Mouse (Mus musculus) cortical plate, adult 2 months (tissue): ENCODE data around the gene Rnft2. TPM values are rescaled to one million over a fixed set of nuclear protein-coding genes. Genes with fewer than 3 reads are reported as not detected.

ENCODE experiments used
- H3K27ac ChIP-seq: fragments of 200-500 bp; 2 replicates; pipeline ENCODE4 v1.5.1; 2012; ENCODE audit warnings: low read length, control low read depth, inconsistent platforms; ENCODE audit not compliant: insufficient read depth
- H3K4me1 ChIP-seq: fragments of 200-500 bp; 2 replicates; pipeline ENCODE4 v1.6.1; 2011; ENCODE audit warnings: low read length; ENCODE audit not compliant: control insufficient read depth, insufficient read depth
- H3K4me3 ChIP-seq: fragments of 200-500 bp; 2 replicates; pipeline ENCODE4 v1.5.1; 2011; ENCODE audit warnings: mild to moderate bottlenecking, low read length, control low read depth; ENCODE audit not compliant: insufficient read depth
- CTCF ChIP-seq: fragments of 200-500 bp; IDR thresholded peaks from 2 replicates; pipeline ENCODE4 v1.5.1; 2011; ENCODE audit warnings: mild to moderate bottlenecking, control low read depth, low read length; ENCODE audit not compliant: insufficient read depth; ENCODE audit errors: extremely low read depth
- POLR2A ChIP-seq: fragments of 200-500 bp; IDR thresholded peaks from 2 replicates; pipeline ENCODE4 v1.6.1; 2011; ENCODE audit warnings: mild to moderate bottlenecking, low read length, control low read depth; ENCODE audit not compliant: insufficient read depth; ENCODE audit errors: extremely low read depth
- polyA plus RNA-seq: library from polyadenylated mRNA; depleted of rRNA; stranded (reverse); fragments of >200 nt; gene quantifications from 2 replicates; pipeline ENCODE4 v1.2.3, GENCODE M21; 2012

Rnft2 gene
- polyA plus RNA-seq, 1 experiment, result 61.3 TPM

DNA sequence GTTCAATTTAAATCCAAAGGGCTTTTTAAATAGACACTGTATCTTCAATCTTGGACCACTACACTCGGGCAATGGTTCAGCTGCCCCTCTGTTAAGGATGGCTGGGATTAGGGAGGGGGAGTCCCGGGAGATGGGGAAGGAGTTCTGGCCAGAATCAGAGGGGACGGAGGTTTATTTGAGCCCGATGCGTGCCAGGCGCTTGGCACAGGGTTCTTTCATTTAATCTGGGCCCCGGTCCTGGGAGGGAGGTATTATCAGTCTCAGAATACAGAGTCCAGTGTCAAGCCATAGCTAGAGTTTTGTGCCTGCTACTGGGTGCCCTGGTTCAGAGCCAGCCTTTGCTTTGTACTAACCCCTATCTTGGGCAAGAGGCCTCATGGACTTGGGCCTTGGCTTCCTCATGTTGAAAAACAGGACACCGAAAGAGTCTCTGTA, 77.3 kb downstream of the Rnft2 start:
- Histone ChIP-seq H3K27ac (no peak overlapping the region), H3K4me1 (no peaks in the 10 kb centered on the region), H3K4me3 (no peak overlapping the region)
- no peak for TF ChIP-seq CTCF

DNA sequence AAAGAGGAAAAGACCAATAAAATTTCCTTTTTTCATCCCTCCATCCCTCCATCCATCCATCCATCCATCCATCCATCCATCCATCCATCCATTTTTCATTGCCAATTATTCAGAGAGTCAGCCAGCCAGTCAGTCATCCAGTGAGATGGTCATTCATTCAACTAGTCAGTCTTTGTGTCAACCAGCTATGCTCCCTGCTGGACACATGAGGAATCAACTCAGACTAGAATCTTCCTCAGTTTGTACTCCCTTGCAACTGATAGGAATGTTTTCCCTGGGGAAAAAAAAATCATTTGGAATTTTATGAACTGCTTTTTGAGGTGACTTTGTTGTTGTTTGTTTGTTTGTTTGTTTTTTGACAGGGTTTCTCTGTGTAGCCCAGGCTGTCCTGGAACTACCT, 79.5 kb downstream of the Rnft2 start:
- no peak overlapping the region for H3K4me3 ChIP-seq

DNA sequence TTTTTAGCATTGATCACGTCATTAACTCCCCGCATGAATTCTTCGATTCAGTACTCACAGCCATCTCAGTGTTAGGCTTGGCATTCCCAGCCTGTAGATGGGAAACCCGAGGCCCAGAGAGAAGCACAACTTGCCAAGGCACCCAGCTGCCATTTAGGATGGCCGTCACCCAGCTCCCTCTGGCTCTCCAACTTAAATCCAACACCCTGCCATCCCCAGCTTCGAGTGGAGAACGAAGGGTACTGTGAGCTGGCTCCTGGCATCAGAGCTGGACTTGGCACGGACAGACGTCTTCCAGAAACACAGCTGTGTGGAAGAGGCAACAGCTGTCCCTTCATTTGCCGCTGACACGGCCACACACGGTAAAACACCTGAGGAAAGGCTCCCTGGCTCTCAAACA, 80.3 kb downstream of the Rnft2 start, which contains the start of gene Hrk:
Gene Hrk, plus strand, starts transcription at position 68 of the 400 bp plus-strand sequence.
- no peak within 1 kb of the TSS for H3K4me3 ChIP-seq
- no peaks in the 10 kb centered on the region for H3K4me1 ChIP-seq
- no peak within 1 kb of the TSS for H3K27ac ChIP-seq
- TF ChIP-seq POLR2A, result no peak
- TF ChIP-seq CTCF, result no peak

More for the DNA sequence above, 79.5 kb downstream of the Rnft2 start:
- H3K27ac ChIP-seq, result no peak overlapping the region
- no peaks in the 10 kb centered on the region for H3K4me1 ChIP-seq
- TF ChIP-seq POLR2A (no peak), CTCF (no peak)

DNA sequence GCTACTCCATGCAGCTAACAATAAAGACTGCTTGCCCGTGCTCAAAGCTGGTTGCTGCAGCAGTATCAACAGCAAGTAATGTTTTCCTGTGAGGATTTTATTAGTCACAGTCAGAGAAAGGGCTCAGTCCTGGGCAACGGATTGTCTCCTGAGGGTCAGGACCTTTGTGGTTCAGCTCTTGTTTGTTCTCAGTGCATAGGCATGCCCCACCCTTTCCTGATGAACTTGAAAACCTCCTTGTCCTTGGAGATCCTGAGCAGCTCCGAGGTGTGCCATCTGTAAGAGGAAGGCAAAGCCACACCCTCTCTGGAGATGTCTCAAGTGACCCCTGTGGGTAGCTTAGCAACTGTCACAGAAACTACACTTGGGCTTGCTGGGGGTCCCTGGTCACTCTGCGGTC, 84.2 kb downstream of the Rnft2 start:
- Histone ChIP-seq H3K4me3 (no peak overlapping the region), H3K4me1 (no peaks in the 10 kb centered on the region), H3K27ac (no peak overlapping the region)
- TF ChIP-seq CTCF (no peak), POLR2A (no peak)

DNA sequence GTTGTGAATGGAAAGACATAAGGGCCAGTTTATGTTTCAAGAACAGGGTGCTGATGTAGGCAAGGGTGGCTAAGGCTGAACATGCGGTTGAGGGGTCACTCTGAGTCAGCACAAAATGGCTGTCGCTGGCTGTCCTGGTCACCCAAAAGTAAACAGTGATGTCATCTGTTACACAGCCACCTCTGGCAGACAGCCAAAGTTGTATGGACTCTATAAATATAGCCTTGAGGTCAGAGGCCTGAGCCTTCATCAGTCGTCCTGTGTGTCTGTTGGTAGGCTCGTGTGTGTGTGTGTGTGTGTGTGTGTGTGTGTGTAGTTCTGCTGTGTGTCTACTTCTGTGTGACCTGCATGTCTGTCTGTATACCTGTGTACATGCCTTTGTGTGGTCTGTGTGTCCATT, 87.9 kb downstream of the Rnft2 start:
- Histone ChIP-seq H3K4me3 (no peak overlapping the region), H3K4me1 (no peaks in the 10 kb centered on the region; the same call in 1 of the 2 replicates), H3K27ac (no peak overlapping the region)
- no peak for TF ChIP-seq POLR2A
- no peak for TF ChIP-seq CTCF

DNA sequence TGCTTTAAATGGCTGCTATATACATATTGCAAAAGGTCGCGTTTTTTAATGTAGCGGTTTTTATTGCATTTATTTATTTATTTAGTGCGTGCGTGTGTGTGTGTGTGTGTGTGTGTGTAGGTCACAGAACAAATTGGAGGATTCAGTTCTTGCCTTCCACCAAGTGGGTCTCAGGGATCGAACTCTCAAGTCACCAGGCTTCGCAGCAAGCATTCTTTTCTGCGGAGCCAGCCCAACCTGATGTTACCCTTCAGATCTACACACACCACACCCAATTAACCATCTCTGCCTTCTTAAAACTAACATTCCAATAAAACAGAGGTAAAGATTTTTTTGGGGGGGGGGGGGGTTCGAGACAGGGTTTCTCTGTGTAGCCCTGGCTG, 89.4 kb downstream of the Rnft2 start:
- Histone ChIP-seq H3K27ac (no peak overlapping the region), H3K4me1 (no peaks in the 10 kb centered on the region; the same call in 1 of the 2 replicates), H3K4me3 (peak overlapping the region; percentile 83)
- TF ChIP-seq POLR2A (no peak), CTCF (no peak)

DNA sequence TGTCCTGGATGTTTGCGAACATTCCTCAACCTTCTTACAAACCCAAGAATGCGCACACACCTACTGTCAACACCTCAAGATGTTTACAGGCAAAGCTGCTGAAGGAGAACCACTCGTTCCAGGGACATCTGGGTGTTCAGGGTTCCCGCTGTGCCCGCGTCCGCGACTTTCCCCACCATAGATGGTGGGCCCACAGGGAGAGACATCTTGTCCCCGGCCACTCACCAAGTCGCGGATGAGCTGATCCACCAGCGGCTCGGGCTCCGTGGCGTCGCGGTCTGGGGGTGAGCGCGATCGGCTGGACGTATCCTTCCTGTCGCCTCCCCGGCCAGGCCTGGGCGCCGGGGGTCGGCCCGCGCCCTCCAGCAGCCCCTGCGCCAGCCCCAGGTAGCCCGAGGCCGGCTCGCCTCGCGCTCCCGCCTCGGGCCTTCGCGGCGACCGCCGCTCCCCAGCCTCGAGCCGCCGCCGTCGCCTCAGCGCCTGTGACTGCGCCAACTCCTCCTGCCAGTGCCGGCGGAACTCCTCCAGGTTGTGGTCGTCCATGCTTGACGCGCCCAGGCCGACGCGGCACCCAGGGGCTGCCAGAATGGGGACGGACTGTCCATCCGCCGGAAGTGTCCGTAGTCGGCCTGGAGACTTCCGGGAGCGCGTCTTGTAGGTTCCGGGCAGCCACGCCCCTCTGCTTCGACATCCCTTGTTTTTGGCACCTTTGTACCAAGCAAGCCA, 89.9 kb downstream of the Rnft2 start, which contains the start of gene Fbxw8:
Gene Fbxw8, minus strand, starts transcription at position 626 of the 726 bp plus-strand sequence.
- Histone ChIP-seq H3K4me3 (peak within 1 kb of the TSS; percentile 83), H3K4me1 (no peaks in the 10 kb centered on the region; the same call in 1 of the 2 replicates), H3K27ac (no peak within 1 kb of the TSS)
- TF ChIP-seq POLR2A (peak; percentile 82), CTCF (no peak)

DNA sequence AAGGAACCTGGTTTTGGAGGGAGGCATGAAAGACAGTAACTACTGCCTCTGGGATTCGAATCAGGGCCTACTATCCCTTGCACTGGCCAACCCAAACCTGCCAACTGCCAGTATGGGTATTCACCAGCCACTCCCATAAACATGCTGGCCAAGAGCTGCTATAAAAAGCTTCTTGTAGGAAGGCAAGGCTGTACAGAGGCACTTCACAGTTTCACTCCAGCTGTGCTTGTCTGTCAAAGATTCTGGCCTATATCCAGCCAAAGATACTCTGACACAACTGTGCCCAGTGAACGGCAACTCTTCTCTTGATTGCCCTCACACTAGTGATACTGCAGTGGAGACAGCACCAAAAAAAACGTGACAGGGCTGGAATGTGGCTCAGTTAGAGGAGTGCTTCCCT, 95.2 kb downstream of the Rnft2 start:
- no peak for TF ChIP-seq POLR2A
- TF ChIP-seq CTCF, result no peak
- H3K27ac ChIP-seq, result no peak overlapping the region
- no peak overlapping the region for H3K4me3 ChIP-seq
- H3K4me1 ChIP-seq, result peaks cover 2% of the 10 kb centered on the region; the same call in 1 of the 2 replicates

DNA sequence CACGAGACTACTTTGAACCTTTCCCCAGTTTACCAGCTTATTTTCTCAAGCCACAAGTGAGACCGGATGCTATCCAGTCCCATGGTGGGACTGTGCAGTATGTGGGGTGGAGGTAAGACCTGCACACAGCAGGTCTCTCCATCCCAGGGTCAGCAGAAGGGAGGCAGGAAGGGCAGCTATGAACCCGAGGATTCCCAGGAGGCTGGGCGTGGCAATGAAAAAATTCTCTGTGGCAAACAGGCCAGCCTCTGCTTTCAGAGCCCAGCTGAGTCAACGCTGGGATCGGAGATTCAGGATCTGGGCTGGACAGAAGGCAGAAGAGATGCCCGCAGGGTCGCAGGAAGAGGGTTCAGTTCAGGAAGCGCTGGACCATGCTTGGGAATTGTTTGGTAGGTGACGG, 97.7 kb downstream of the Rnft2 start:
- Histone ChIP-seq H3K4me1 (0 out of 2 replicates have a peak, but pooled peaks cover 2% of the 10 kb centered on the region), H3K27ac (no peak overlapping the region), H3K4me3 (no peak overlapping the region)
- no peak for TF ChIP-seq POLR2A
- no peak for TF ChIP-seq CTCF

DNA sequence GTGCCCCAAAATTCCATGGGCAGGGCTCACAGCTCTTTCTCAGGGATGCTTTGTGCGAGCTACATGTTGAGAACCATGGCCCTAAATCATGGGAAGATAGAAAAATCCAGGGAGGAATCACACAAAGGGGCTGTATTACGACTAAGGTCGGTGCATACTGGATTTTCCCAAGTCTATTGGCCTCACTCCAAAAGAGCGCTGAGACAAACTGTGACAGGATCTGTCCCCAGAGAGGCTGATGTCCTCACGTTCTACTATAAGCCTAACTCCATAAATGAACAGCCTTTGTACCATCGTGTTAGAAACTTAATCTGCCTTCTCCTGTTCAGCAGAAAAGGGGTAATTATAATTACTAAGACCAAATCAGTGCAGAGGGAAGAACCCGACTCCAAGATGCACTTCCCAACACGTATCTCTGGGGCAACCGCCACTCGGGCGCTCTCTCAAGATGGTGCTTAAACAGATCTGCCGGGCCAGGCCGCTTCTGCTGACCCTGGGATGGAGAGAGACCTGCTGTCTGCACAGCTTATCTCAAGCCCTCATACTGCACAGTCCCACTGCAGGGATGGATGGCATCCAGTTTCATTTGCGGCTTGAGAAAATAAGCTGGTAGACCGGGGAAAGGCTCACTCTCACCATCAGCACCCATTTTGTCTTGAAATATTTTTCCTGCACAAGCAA, 98.8 kb downstream of the Rnft2 start:
- no peak overlapping the region for H3K4me3 ChIP-seq
- no peak overlapping the region for H3K27ac ChIP-seq
- H3K4me1 ChIP-seq, result 0 out of 2 replicates have a peak, but pooled peaks cover 2% of the 10 kb centered on the region
- TF ChIP-seq CTCF, result no peak
